Mouse (Mus musculus): ENCODE results near the gene Trim40. TPM values are rescaled to one million over a fixed set of nuclear protein-coding genes. Genes with fewer than 3 reads are reported as not detected.
A peak's percentile ranks its signal among the peaks of the same experiment; 100 is the strongest.

Trim40 gene
- polyA plus RNA-seq, 2 experiments, result not detected

- H3K4me1 ChIP-seq (replicated peaks; ENCODE audit: control insufficient read depth in 2 of 2, insufficient read depth in 2 of 2, low read length in 1 of 2), result peaks cover 11 to 13% of the 10 kb centered on the region in 2 experiments
- H3K9ac ChIP-seq (replicated peaks), result peak overlapping the region; percentile 49
- DNase-seq (ENCODE audit: low read depth in 3 of 3, low spot score in 3 of 3) (peak; percentile 46 to 61 (median 59)), ATAC-seq (ENCODE audit: insufficient read depth) (peak; percentile 9; the same call in 1 of the 2 replicates)
- no peaks in the 10 kb centered on the region for H3K9me3 ChIP-seq (ENCODE audit: control insufficient read depth, low read length)
- TF ChIP-seq EP300 (IDR thresholded peaks at IDR 0.05; ENCODE audit: low read depth) (no peak), CTCF (IDR thresholded peaks at IDR 0.05; ENCODE audit: low read depth) (peak; percentile 60)
- H3K4me2 ChIP-seq (ENCODE audit: low read depth), result peak overlapping the region; percentile 80
- peak overlapping the region; percentile 63 for H3K27ac ChIP-seq
- no peaks in the 10 kb centered on the region for H3K27me3 ChIP-seq (ENCODE audit: control insufficient read depth, insufficient read depth, low read length)
- peak overlapping the region; percentile 64 to 67; a peak in 3 of 4 replicates for H3K4me3 ChIP-seq (ENCODE audit: insufficient read depth in 1 of 2, low read depth in 2 of 2, low read length in 2 of 2)
- H3K36me3 ChIP-seq (replicated peaks; ENCODE audit: control insufficient read depth, insufficient read depth, low read depth), result no peaks in the 10 kb centered on the region
- WGBS (ENCODE audit: insufficient replicate concordance), result 24% methylated on average over 12 of the region's 12 CpGs
Observed at GRCm38 (mm10) chr17:36835591-36836426, 54.1 kb downstream of the Trim40 start.

GRCm38 (mm10) chr17:36832694-36833093 is 57.2 kb downstream of the Trim40 start:
- no peak for DNase-seq (ENCODE audit: low read depth in 3 of 3, low spot score in 3 of 3)
- Histone ChIP-seq H3K27me3 (ENCODE audit: control insufficient read depth, insufficient read depth, low read length) (peaks cover 3% of the 10 kb centered on the region; the same call in 1 of the 2 replicates), H3K4me2 (ENCODE audit: low read depth) (no peak overlapping the region), H3K36me3 (replicated peaks; ENCODE audit: control insufficient read depth, insufficient read depth, low read depth) (no peaks in the 10 kb centered on the region), H3K4me3 (ENCODE audit: insufficient read depth in 1 of 2, low read depth in 2 of 2, low read length in 2 of 2) (no peak overlapping the region), H3K9me3 (ENCODE audit: control insufficient read depth, low read length) (no peaks in the 10 kb centered on the region), H3K9ac (replicated peaks) (no peak overlapping the region), H3K4me1 (replicated peaks; ENCODE audit: control insufficient read depth in 2 of 2, insufficient read depth in 2 of 2, low read length in 1 of 2) (peaks cover 7 to 15% of the 10 kb centered on the region in 2 experiments), H3K27ac (no peak overlapping the region)
- no peak for TF ChIP-seq CTCF (IDR thresholded peaks at IDR 0.05; ENCODE audit: low read depth)
- TF ChIP-seq EP300 (IDR thresholded peaks at IDR 0.05; ENCODE audit: low read depth), result no peak
- 46% methylated on average over 4 of the region's 4 CpGs for WGBS (ENCODE audit: insufficient replicate concordance)
- no peak for ATAC-seq (ENCODE audit: insufficient read depth)

Other genes with a start within 250 kb of the Trim40 start
- gene H2-M9, start 247.5 kb downstream of the Trim40 start, polyA plus RNA-seq (2012; rRNA removed), result not detected in 2 replicates
- not detected in 2 replicates for gene H2-M9, start 247.5 kb downstream of the Trim40 start, polyA plus RNA-seq (2014; fragmentation: Nextera tagmentation; extraction: Ambion mirVana)
- gene H2-M1, start 217.9 kb downstream of the Trim40 start, polyA plus RNA-seq (2012; rRNA removed), result not detected in 2 replicates
- gene H2-M1, start 217.9 kb downstream of the Trim40 start, polyA plus RNA-seq (2014; fragmentation: Nextera tagmentation; extraction: Ambion mirVana), result not detected in 2 replicates
- gene H2-M10.5, start 117.2 kb downstream of the Trim40 start, polyA plus RNA-seq (2012; rRNA removed), result not detected in 2 replicates
- not detected in 2 replicates for gene H2-M10.5, start 117.2 kb downstream of the Trim40 start, polyA plus RNA-seq (2014; fragmentation: Nextera tagmentation; extraction: Ambion mirVana)
- gene H2-M10.6, start 78.0 kb downstream of the Trim40 start, polyA plus RNA-seq (2012; rRNA removed), result not detected in 2 replicates
- not detected in 2 replicates for gene H2-M10.6, start 78.0 kb downstream of the Trim40 start, polyA plus RNA-seq (2014; fragmentation: Nextera tagmentation; extraction: Ambion mirVana)
- gene Trim26, start 53.0 kb downstream of the Trim40 start, polyA plus RNA-seq (2012; rRNA removed), result 6.6 and 8.6 TPM in 2 replicates
- gene Trim26, start 53.0 kb downstream of the Trim40 start, polyA plus RNA-seq (2014; fragmentation: Nextera tagmentation; extraction: Ambion mirVana), result 6.7 and 7.9 TPM in 2 replicates
- 0.15 and 0.26 TPM in 2 replicates for gene Trim15, start 22.9 kb downstream of the Trim40 start, polyA plus RNA-seq (2012; rRNA removed)
- gene Trim15, start 22.9 kb downstream of the Trim40 start, polyA plus RNA-seq (2014; fragmentation: Nextera tagmentation; extraction: Ambion mirVana), result 0.20 and 0.32 TPM in 2 replicates
- 82.4 and 114 TPM in 2 replicates for gene Trim10, start 20.5 kb downstream of the Trim40 start, polyA plus RNA-seq (2012; rRNA removed)
- 251 and 278 TPM in 2 replicates for gene Trim10, start 20.5 kb downstream of the Trim40 start, polyA plus RNA-seq (2014; fragmentation: Nextera tagmentation; extraction: Ambion mirVana)
- 0.03 TPM in 1 of 2 replicates, not detected in the other for gene Trim31, start 8.0 kb upstream of the Trim40 start, polyA plus RNA-seq (2012; rRNA removed)
- gene Trim31, start 8.0 kb upstream of the Trim40 start, polyA plus RNA-seq (2014; fragmentation: Nextera tagmentation; extraction: Ambion mirVana), result not detected in 2 replicates
- 0.02 TPM in 2 replicates for gene Rnf39, start 52.8 kb upstream of the Trim40 start, polyA plus RNA-seq (2012; rRNA removed)
- not detected in 2 replicates for gene Rnf39, start 52.8 kb upstream of the Trim40 start, polyA plus RNA-seq (2014; fragmentation: Nextera tagmentation; extraction: Ambion mirVana)
- 15.6 and 30.4 TPM in 2 replicates for gene Ppp1r11, start 61.6 kb upstream of the Trim40 start, polyA plus RNA-seq (2012; rRNA removed)
- 35.6 and 43.0 TPM in 2 replicates for gene Ppp1r11, start 61.6 kb upstream of the Trim40 start, polyA plus RNA-seq (2014; fragmentation: Nextera tagmentation; extraction: Ambion mirVana)
- gene Znrd1, start 68.4 kb upstream of the Trim40 start, polyA plus RNA-seq (2012; rRNA removed), result 17.5 and 19.0 TPM in 2 replicates
- gene Znrd1, start 68.4 kb upstream of the Trim40 start, polyA plus RNA-seq (2014; fragmentation: Nextera tagmentation; extraction: Ambion mirVana), result 25.3 and 28.2 TPM in 2 replicates
- gene Znrd1as, start 68.5 kb upstream of the Trim40 start, polyA plus RNA-seq (2012; rRNA removed), result 1.6 and 3.3 TPM in 2 replicates
- 2.9 and 3.3 TPM in 2 replicates for gene Znrd1as, start 68.5 kb upstream of the Trim40 start, polyA plus RNA-seq (2014; fragmentation: Nextera tagmentation; extraction: Ambion mirVana)
- gene 2410137M14Rik, start 91.1 kb upstream of the Trim40 start, polyA plus RNA-seq (2012; rRNA removed), result not detected in 2 replicates
- not detected in 2 replicates for gene 2410137M14Rik, start 91.1 kb upstream of the Trim40 start, polyA plus RNA-seq (2014; fragmentation: Nextera tagmentation; extraction: Ambion mirVana)
- gene H2-M5, start 99.4 kb upstream of the Trim40 start, polyA plus RNA-seq (2012; rRNA removed), result 0.03 and 0.23 TPM in 2 replicates
- not detected in 2 replicates for gene H2-M5, start 99.4 kb upstream of the Trim40 start, polyA plus RNA-seq (2014; fragmentation: Nextera tagmentation; extraction: Ambion mirVana)
- 3.3 and 3.5 TPM in 2 replicates for gene Zfp57, start 111.0 kb upstream of the Trim40 start, polyA plus RNA-seq (2012; rRNA removed)
- gene Zfp57, start 111.0 kb upstream of the Trim40 start, polyA plus RNA-seq (2014; fragmentation: Nextera tagmentation; extraction: Ambion mirVana), result 2.2 and 2.5 TPM in 2 replicates
- not detected in 2 replicates for gene Mog, start 133.3 kb upstream of the Trim40 start, polyA plus RNA-seq (2012; rRNA removed)
- gene Mog, start 133.3 kb upstream of the Trim40 start, polyA plus RNA-seq (2014; fragmentation: Nextera tagmentation; extraction: Ambion mirVana), result not detected in 2 replicates
- 2.2 and 2.7 TPM in 2 replicates for gene Gabbr1, start 155.8 kb upstream of the Trim40 start, polyA plus RNA-seq (2012; rRNA removed)
- gene Gabbr1, start 155.8 kb upstream of the Trim40 start, polyA plus RNA-seq (2014; fragmentation: Nextera tagmentation; extraction: Ambion mirVana), result 0.24 and 0.30 TPM in 2 replicates
- gene Olfr90, start 198.4 kb upstream of the Trim40 start, polyA plus RNA-seq (2012; rRNA removed), result not detected in 2 replicates
- gene Olfr90, start 198.4 kb upstream of the Trim40 start, polyA plus RNA-seq (2014; fragmentation: Nextera tagmentation; extraction: Ambion mirVana), result not detected in 2 replicates
- not detected in 2 replicates for gene Olfr91, start 208.2 kb upstream of the Trim40 start, polyA plus RNA-seq (2012; rRNA removed)
- not detected in 2 replicates for gene Olfr91, start 208.2 kb upstream of the Trim40 start, polyA plus RNA-seq (2014; fragmentation: Nextera tagmentation; extraction: Ambion mirVana)
- not detected in 2 replicates for gene Olfr92, start 230.0 kb upstream of the Trim40 start, polyA plus RNA-seq (2012; rRNA removed)
- gene Olfr92, start 230.0 kb upstream of the Trim40 start, polyA plus RNA-seq (2014; fragmentation: Nextera tagmentation; extraction: Ambion mirVana), result not detected in 2 replicates